Mouse (Mus musculus) layer of hippocampus, adult 9-11 months (tissue): ENCODE data around the gene Gm20855.
"Not testable (repeated sequence)": the region's sequence is repeated elsewhere in the genome, so short reads cannot be mapped to it uniquely, and the experiment has no call there.

ENCODE experiments used
- DNase-seq: peaks from one replicate; pipeline ENCODE4 v3.0.0; 2022

Gm20855 gene

DNA sequence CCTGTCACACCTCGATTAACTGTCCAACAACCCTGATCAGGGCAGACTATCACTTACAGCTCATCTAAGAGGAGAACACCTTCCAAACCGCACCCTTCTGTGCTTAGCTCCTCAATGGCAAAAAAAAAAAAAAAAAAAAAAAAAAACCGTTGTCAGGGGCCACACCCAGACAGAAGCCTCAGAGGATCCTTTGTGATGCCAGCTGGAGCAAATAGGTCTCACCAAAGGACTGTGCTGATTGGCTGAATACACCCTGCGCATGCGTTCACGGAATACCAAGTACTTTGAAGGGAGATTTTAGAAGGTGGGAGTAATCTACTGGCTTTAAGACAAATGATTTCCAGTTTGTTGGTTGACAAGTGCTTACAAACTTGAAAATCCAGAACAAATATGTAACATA is at the start of gene Gm20855:
Gm20855 (minus strand) TSS at position 101 of the 400 bp plus-strand sequence.
- not testable (repeated sequence) for DNase-seq
